Mouse (Mus musculus) hindbrain, embryonic 12.5 days (tissue): ENCODE data around the gene Crygc. TPM values are rescaled to one million over a fixed set of nuclear protein-coding genes. Genes with fewer than 3 reads are reported as not detected.
"Not testable (repeated sequence)": the region's sequence is repeated elsewhere in the genome, so short reads cannot be mapped to it uniquely, and the experiment has no call there.

ENCODE experiments used
- ATAC-seq: fragments of 200-750 bp; cut with Nextera tagmentation; 2 replicates; pipeline ENCODE4 v1.8.0; 2017; ENCODE audit warnings: moderate TSS enrichment; ENCODE audit not compliant: low FRiP score
- H3K27ac ChIP-seq: fragments of 300-500 bp; sonication (generic); 2 replicates; pipeline ENCODE4 v1.5.1; 2016; ENCODE audit warnings: mild to moderate bottlenecking
- H3K27me3 ChIP-seq: fragments of 300-500 bp; sonication (generic); 2 replicates; pipeline ENCODE4 v1.6.1; 2016; ENCODE audit warnings: mild to moderate bottlenecking
- H3K36me3 ChIP-seq: fragments of 300-500 bp; sonication (generic); 2 replicates; pipeline ENCODE4 v1.6.1; 2016; ENCODE audit warnings: mild to moderate bottlenecking
- H3K4me1 ChIP-seq: fragments of 300-500 bp; sonication (generic); 2 replicates; pipeline ENCODE4 v1.6.1; 2016
- H3K4me2 ChIP-seq: fragments of 300-500 bp; sonication (generic); replicated peaks from 2 replicates; pipeline ENCODE4 v1.6.1; 2016; ENCODE audit warnings: mild to moderate bottlenecking
- H3K4me3 ChIP-seq: fragments of 300-500 bp; sonication (generic); 2 replicates; pipeline ENCODE4 v1.5.1; 2016; ENCODE audit warnings: mild to moderate bottlenecking
- H3K9ac ChIP-seq: fragments of 300-500 bp; sonication (generic); 2 replicates; pipeline ENCODE4 v1.6.1; 2016; ENCODE audit warnings: mild to moderate bottlenecking, moderate library complexity
- H3K9me3 ChIP-seq: fragments of 300-500 bp; sonication (generic); replicated peaks from 2 replicates; pipeline ENCODE4 v1.6.1; 2016; ENCODE audit warnings: mild to moderate bottlenecking
- WGBS: fragments of 180-500 bp; shearing (Covaris S2); methylation state at CpG from one replicate; pipeline ENCODE4 v1.1.7; 2016; 5-methylcytosine and 5-hydroxymethylcytosine counted together
- polyA plus RNA-seq: library from polyadenylated mRNA; unstranded; fragments of >200 nt; fragmentation: Nextera tagmentation; extraction: Ambion mirVana; gene quantifications from 2 replicates; pipeline ENCODE4 v1.2.1, GENCODE M21; 2016

The Crygc gene
- polyA plus RNA-seq, 1 experiment from 2014 or later: not detected

DNA sequence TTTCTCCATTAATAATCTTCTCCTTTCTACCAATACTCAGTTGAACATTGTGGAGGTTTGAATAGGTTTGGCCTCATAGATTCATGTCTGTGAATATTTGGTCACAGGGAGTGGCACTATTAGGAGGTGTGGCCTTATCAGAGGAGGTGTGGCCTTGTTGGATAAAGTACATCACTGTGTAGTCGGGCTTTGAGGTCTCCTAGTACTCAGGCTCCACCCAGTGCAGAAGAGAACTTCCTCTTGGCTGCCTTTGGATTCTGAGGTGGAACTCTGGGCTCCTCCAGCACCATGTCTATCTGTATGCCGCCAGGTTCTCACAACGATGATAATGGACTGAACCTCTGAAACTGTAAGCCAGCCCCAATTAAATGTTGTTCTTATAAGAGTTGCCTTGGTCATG is 23.5 kb upstream of the Crygc start:
- no peak overlapping the region for H3K9ac ChIP-seq
- H3K36me3 ChIP-seq: no peaks in the 10 kb centered on the region
- H3K4me1 ChIP-seq: no peaks in the 10 kb centered on the region
- H3K4me2 ChIP-seq: no peak overlapping the region
- no peak overlapping the region for H3K27ac ChIP-seq
- ATAC-seq: no peak
- no peaks in the 10 kb centered on the region for H3K27me3 ChIP-seq
- no peak overlapping the region for H3K4me3 ChIP-seq
- 88% methylated on average over 3 of the region's 3 CpGs for WGBS
- no peaks in the 10 kb centered on the region for H3K9me3 ChIP-seq

DNA sequence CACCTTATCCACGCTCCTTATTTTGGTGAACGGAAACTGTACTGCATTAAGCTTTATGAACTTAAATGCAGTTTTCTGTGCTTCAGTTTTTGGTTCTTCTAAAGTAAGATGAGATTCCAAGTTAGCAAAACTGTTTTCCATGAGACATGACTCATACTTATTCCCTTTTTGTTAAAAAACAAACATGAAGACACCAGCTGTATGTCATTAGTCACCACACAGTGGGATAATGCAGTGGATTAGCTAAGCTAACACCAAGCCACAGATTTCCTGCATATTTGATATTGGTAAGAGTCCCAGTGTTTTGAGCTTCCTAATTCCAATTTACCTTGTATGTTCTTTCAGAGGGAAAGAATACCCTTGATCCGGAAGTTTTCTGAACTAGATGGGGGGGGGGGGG is 18.1 kb upstream of the Crygc start:
- Histone ChIP-seq H3K4me2 (no peak overlapping the region), H3K4me3 (no peak overlapping the region), H3K9me3 (no peaks in the 10 kb centered on the region), H3K36me3 (no peaks in the 10 kb centered on the region), H3K9ac (no peak overlapping the region), H3K27me3 (no peaks in the 10 kb centered on the region), H3K27ac (no peak overlapping the region), H3K4me1 (no peaks in the 10 kb centered on the region)
- WGBS: 95% methylated on average over 3 of the region's 3 CpGs
- no peak for ATAC-seq

DNA sequence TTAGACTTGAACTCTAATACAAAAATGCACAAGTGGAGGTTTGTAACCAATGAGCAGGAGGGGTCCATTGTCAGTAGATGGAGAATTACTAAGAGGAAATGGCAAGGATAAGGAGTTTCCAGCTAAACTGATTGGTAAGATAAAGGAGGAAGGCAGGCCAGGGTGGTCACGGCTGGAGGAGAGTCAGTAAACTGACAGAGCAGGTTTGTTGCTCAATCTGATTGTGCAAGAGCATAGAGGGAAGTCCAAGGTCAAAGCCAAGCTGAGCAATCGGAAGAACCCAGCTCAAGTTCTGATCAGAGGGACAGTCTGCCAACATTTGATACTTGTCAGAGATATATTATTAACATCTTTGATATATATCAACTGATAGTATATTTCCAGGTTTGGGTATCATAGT is 16.9 kb upstream of the Crygc start:
- Histone ChIP-seq H3K9me3 (no peaks in the 10 kb centered on the region), H3K27me3 (no peaks in the 10 kb centered on the region), H3K27ac (no peak overlapping the region), H3K4me1 (no peaks in the 10 kb centered on the region), H3K9ac (no peak overlapping the region), H3K4me2 (no peak overlapping the region), H3K4me3 (no peak overlapping the region), H3K36me3 (no peaks in the 10 kb centered on the region)
- WGBS: 80% methylated on average over 2 of the region's 2 CpGs
- no peak for ATAC-seq

DNA sequence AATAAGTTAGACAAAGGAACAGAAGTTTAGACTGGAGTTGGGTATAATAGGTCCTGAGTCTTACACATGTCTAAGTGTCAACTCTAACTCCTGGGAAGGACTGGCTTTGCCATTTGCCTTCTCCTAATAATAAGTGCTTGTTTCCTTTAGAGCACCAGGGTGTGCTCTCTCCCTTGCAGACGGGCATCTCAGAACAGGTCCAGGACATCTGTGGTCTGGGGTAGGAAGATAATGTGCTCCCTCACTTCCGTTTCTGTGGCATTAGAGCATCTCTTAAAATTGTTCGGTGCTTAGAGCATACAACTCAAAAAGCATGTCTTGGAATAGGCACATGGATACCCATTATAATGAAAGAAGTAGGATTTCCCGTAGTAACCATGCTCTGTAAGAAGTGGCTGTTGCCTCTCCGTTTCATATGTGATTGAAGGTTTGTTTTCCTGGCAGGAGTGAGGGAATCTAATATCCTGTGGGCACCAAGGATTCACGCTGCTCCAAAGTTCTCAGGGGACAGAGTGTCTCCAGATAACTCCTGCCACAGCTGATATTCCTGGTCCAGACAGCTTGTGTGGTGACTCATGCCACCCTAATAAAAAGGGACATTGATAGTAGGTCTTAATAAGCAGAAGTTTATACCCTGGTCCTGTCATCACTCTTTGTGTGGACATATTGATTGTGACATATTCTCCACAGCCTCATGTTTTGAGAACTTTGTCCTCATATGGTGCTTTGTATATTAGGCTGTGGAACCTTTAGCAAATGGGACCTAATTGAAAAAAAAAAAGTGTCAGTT is 15.3 kb upstream of the Crygc start:
- ATAC-seq: no peak
- H3K27me3 ChIP-seq: no peaks in the 10 kb centered on the region
- no peaks in the 10 kb centered on the region for H3K4me1 ChIP-seq
- 84% methylated on average over 6 of the region's 6 CpGs for WGBS
- H3K9ac ChIP-seq: no peak overlapping the region
- no peaks in the 10 kb centered on the region for H3K36me3 ChIP-seq
- H3K9me3 ChIP-seq: no peaks in the 10 kb centered on the region
- H3K4me2 ChIP-seq: no peak overlapping the region
- H3K4me3 ChIP-seq: no peak overlapping the region
- H3K27ac ChIP-seq: no peak overlapping the region

DNA sequence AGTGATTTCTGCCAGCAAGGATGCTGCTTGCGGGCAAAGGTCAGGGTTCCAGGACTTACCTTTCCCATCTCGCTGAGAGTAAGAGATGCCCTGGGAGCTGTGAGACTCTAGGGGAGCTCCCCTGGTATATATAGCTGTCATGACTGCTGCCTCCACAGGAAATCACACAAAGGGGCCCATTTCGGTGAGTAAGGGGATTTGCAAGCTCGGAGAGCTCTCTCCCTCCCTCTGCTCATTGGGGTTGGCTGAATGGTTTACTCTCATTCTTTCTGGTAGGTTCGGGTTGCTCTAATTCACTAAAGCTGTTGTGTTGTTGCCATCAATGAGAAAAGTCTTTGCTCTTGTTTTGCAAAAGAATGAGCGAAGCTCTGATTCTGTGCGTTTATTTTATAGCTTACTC is 8.7 kb upstream of the Crygc start, which contains the start of gene Crygb:
TSS of gene Crygb (minus strand) at position 101 of the 400 bp plus-strand sequence.
- WGBS: 39% methylated on average over 7 of the region's 7 CpGs
- Histone ChIP-seq H3K36me3 (no peaks in the 10 kb centered on the region), H3K4me1 (0 out of 2 replicates have a peak, but pooled peaks cover 3% of the 10 kb centered on the region), H3K9ac (no peak within 1 kb of the TSS), H3K27me3 (no peaks in the 10 kb centered on the region), H3K4me3 (no peak within 1 kb of the TSS), H3K27ac (no peak within 1 kb of the TSS), H3K9me3 (no peaks in the 10 kb centered on the region), H3K4me2 (no peak within 1 kb of the TSS)
- no peak for ATAC-seq

DNA sequence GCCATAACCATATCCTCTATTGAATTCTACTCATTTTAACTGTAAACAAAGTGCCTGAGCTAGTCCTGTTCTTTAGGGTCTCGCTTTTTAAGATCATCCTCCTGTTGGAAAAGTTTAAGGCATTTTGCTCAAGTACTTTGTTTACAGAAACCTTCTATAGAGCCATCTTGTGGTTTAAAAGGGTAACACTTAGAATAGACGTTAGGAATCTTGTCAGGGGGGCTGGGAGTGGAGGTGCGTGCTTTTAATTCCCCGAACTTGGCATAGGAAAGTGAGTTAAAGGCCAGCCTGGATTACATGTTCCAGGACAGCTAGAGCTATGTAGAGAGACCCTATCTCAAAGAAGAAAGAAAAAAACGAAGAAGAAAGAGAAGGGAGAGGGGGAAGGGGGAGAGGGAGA is 2.1 kb upstream of the Crygc start:
- Histone ChIP-seq H3K27me3 (no peaks in the 10 kb centered on the region), H3K9me3 (no peaks in the 10 kb centered on the region), H3K36me3 (no peaks in the 10 kb centered on the region), H3K4me1 (no peaks in the 10 kb centered on the region), H3K4me3 (no peak overlapping the region), H3K4me2 (no peak overlapping the region), H3K9ac (no peak overlapping the region), H3K27ac (no peak overlapping the region)
- WGBS: 26% methylated on average over 5 of the region's 5 CpGs
- ATAC-seq: no peak

DNA sequence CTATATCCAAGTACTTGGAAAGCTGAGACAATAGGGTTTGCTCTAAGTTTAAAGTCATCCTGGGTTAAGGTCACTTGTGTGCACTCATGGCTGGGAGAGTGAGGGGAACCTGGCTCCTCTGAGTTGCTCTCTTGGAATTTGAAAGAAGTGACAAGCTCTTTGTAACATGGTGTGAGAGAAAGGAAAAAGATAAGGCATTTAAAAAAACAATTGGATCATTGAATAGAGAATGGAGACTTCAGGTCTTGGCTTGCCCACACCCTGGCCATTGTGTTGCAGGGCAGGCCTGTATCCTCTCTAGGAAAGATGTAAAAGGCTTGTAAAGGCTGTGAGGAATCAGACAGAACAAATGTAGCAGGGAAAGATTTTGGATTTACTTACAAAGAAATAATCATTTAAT is 5.6 kb downstream of the Crygc start:
- Histone ChIP-seq H3K4me1 (no peaks in the 10 kb centered on the region), H3K4me2 (no peak overlapping the region), H3K9ac (no peak overlapping the region), H3K36me3 (no peaks in the 10 kb centered on the region), H3K27ac (no peak overlapping the region), H3K27me3 (no peaks in the 10 kb centered on the region), H3K4me3 (no peak overlapping the region), H3K9me3 (no peaks in the 10 kb centered on the region)
- no peak for ATAC-seq

DNA sequence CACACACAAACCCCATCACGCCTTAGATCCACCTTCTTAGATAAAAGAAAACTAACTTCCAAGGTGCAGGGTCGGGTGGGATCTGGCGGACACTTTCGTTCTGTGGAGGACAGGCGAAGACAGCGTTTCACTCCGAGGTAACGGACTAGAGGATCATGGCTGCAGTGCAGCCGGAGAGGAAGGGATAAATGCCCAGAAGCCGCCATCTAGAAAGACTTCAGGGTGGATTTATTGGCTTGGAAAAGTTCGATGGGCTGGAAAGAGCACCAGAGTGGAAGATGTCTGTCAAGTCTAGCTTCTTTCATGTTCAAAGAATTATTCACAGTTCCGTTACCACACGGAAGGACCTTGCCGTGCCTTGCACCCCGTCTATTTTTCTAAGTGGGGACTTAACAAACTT is 9.3 kb downstream of the Crygc start:
- Histone ChIP-seq H3K27ac (no peak overlapping the region), H3K4me1 (no peaks in the 10 kb centered on the region), H3K36me3 (no peaks in the 10 kb centered on the region), H3K9me3 (no peaks in the 10 kb centered on the region), H3K9ac (no peak overlapping the region), H3K4me3 (no peak overlapping the region), H3K27me3 (no peaks in the 10 kb centered on the region), H3K4me2 (no peak overlapping the region)
- 88% methylated on average over 15 of the region's 15 CpGs for WGBS
- no peak for ATAC-seq

DNA sequence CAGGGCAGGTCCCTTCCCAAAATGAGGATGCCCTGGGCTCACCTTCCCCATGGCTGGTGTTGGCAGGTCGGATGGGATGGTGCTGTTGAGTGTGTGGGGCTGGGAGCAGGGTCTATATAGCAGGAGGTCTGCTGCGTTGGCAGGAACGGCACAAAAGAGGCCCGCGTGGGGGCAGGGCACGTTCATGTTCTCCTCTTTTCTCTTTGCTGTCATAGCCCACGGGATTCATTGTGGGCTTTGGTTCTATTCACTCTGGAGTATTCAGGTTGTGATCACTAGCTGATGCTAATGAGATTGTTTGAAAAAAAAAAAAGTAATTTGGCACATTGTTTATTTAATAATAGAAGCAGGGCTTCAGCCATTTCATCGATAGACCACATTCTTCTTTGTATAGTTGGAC is 10.1 kb downstream of the Crygc start, which contains the start of gene Crygd:
TSS of gene Crygd (minus strand) at position 101 of the 400 bp plus-strand sequence.
- Histone ChIP-seq H3K4me3 (no peak within 1 kb of the TSS), H3K27ac (no peak within 1 kb of the TSS), H3K27me3 (no peaks in the 10 kb centered on the region), H3K9ac (no peak within 1 kb of the TSS), H3K9me3 (no peaks in the 10 kb centered on the region), H3K4me1 (no peaks in the 10 kb centered on the region), H3K4me2 (no peak within 1 kb of the TSS), H3K36me3 (no peaks in the 10 kb centered on the region)
- WGBS: 61% methylated on average over 8 of the region's 8 CpGs
- ATAC-seq: no peak

DNA sequence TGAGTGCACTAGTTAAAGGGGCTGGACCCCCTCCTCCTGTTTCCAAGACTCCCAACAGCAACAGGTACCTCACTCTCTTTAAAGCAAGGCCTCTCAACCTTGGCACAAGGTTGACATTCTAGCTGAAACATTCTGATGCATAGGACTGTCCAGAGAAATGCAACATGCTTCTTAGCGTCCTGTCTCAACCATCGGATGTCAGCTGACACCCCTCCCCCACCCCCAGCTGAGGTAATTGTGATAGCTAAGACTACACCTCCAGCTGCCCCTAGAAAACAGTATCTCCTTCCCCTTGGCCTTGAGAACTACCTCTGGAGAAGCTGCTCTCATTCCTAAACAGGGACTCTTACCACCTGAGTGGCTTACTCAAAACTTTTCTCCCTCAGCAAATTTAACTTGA is 21.3 kb downstream of the Crygc start:
- H3K27me3 ChIP-seq: no peaks in the 10 kb centered on the region
- no peak overlapping the region for H3K4me3 ChIP-seq
- H3K27ac ChIP-seq: no peak overlapping the region
- no peaks in the 10 kb centered on the region for H3K36me3 ChIP-seq
- H3K9me3 ChIP-seq: no peaks in the 10 kb centered on the region
- 25% methylated on average over 2 of the region's 2 CpGs for WGBS
- no peak overlapping the region for H3K4me2 ChIP-seq
- no peak for ATAC-seq
- no peak overlapping the region for H3K9ac ChIP-seq
- H3K4me1 ChIP-seq: no peaks in the 10 kb centered on the region; the same call in 1 of the 2 replicates

DNA sequence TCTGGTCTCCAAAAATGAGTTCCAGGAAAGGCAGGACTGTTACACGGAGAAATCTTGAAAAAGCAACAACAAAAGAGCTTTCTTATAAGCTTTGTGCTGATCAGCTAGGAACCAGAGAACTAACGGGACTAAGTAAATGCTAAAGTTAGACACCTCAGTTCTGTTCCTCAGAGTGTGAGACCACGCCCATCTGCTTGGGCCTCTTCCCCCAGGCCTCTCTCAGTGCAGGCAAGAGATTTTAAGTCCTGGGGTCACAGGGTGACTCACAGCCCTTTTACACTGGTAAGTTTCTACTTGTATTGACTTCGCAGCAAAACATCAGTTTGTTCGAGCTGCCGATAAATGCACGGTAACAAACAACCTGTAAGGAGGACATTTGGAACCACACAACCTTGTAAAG is 21.8 kb downstream of the Crygc start:
- H3K4me1 ChIP-seq: no peaks in the 10 kb centered on the region; the same call in 1 of the 2 replicates
- no peak for ATAC-seq
- no peak overlapping the region for H3K4me2 ChIP-seq
- WGBS: 49% methylated on average over 7 of the region's 7 CpGs
- H3K9ac ChIP-seq: no peak overlapping the region
- H3K4me3 ChIP-seq: no peak overlapping the region
- no peak overlapping the region for H3K27ac ChIP-seq
- H3K9me3 ChIP-seq: no peaks in the 10 kb centered on the region
- no peaks in the 10 kb centered on the region for H3K27me3 ChIP-seq
- H3K36me3 ChIP-seq: no peaks in the 10 kb centered on the region

DNA sequence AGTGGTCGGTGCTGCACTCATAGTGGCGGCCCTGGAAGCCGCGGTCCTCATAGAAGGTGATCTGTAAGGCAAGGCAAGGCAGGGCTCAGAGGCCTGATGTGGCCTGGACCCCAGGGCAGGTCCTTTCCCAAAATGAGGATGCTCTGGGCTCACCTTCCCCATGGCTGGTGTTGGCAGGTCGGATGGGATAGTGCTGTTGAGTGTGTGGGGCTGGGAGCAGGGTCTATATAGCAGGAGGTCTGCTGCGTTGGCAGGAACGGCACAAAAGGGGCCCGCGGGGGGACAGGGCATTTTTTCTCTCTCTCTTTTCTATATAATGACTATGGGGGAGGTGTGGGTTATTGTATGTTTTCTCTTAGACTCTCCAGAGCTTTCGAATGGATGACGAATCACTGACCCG is 22.5 kb downstream of the Crygc start, which contains the start of gene Cryge:
TSS of gene Cryge (minus strand) at position 198 of the 400 bp plus-strand sequence.
- not testable (repeated sequence) for H3K27ac ChIP-seq, ATAC-seq, H3K9me3 ChIP-seq, H3K9ac ChIP-seq, H3K4me1 ChIP-seq, H3K27me3 ChIP-seq, H3K36me3 ChIP-seq, H3K4me3 ChIP-seq, H3K4me2 ChIP-seq
- 38% methylated on average over 12 of the region's 12 CpGs for WGBS

DNA sequence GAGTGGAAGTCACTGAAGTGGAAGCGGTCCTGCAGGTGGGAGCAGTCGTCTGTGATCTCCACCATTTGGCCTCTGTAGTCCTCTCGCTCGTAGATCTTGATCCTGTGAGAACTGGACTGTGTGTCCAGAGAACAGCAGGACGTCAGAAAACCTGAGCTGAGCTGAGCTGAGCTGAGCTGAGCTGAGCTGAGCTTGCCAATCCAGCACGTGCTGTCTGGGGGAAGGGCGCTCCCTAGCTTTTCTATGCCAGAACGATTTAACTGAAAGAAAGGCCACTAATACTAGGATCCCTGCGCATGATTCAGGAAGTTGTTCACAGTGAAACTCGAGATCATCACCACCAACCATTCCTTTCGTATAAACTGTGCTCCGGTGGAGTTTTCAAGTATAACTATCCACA is 24.7 kb downstream of the Crygc start:
- Histone ChIP-seq H3K4me3 (no peak overlapping the region), H3K36me3 (no peaks in the 10 kb centered on the region), H3K9me3 (no peaks in the 10 kb centered on the region), H3K9ac (no peak overlapping the region), H3K4me2 (no peak overlapping the region), H3K27me3 (no peaks in the 10 kb centered on the region), H3K27ac (no peak overlapping the region), H3K4me1 (no peaks in the 10 kb centered on the region; the same call in 1 of the 2 replicates)
- WGBS: 58% methylated on average over 12 of the region's 12 CpGs
- no peak for ATAC-seq
